Mouse (Mus musculus) adrenal gland, postnatal 25 days (tissue): Measurements from ENCODE around the gene Rbm31y. TPM values are rescaled to one million over a fixed set of nuclear protein-coding genes. Genes with fewer than 3 reads are reported as not detected.
"Not testable (repeated sequence)": the region's sequence is repeated elsewhere in the genome, so short reads cannot be mapped to it uniquely, and the experiment has no call there.

ENCODE experiments used
- DNase-seq: peaks from one replicate; pipeline ENCODE4 v3.0.0; 2021; ENCODE audit warnings: mixed read lengths
- long read RNA-seq: library from polyadenylated mRNA; stranded (forward); transcript quantifications from one replicate; pipeline ENCODE4 v2.0.0, GENCODE M21; 2021
- total RNA-seq: library from RNA; stranded (reverse); gene quantifications from 2 replicates; pipeline ENCODE4 v1.2.3, GENCODE M21; 2021

The Rbm31y gene
- total RNA-seq: not detected in 2 replicates
- long read RNA-seq: 0 reads

DNA sequence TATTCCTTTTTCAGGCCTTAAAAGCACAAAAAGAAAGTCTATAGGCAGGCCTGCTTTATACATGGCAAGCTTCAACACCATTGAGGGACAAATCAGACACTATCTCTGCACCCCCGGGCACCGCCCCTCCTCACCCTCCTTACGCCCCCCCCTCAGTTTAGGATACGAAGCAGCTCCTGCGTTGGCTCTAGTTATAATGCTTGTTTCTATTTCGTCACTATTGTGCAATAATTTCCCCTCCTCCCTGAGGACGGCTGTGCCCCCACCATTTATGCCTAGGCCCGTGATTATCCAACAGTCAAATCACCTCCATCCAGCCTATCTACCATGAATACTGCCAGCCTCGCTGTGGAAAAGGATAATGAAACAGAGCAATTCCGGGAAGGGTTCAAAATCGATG is at the start of gene Rbm31y:
Gene Rbm31y, plus strand, starts transcription at position 301 of the 400 bp plus-strand sequence.
- DNase-seq: not testable (repeated sequence)
